Mouse (Mus musculus) stomach, postnatal 0 days (tissue): ENCODE data around the gene Xbp1. TPM values are rescaled to one million over a fixed set of nuclear protein-coding genes. Genes with fewer than 3 reads are reported as not detected.
"Not testable (repeated sequence)": the region's sequence is repeated elsewhere in the genome, so short reads cannot be mapped to it uniquely, and the experiment has no call there.

Source experiments
- ATAC-seq: fragments of 200-750 bp; cut with Nextera tagmentation; 2 replicates; pipeline ENCODE4 v1.8.0; 2017; ENCODE audit not compliant: low FRiP score, low TSS enrichment
- DNase-seq: peaks from one replicate; pipeline ENCODE4 v3.0.0-alpha.2; 2016; ENCODE audit warnings: low spot score
- H3K27ac ChIP-seq: fragments of 300-500 bp; sonication (generic); replicated peaks from 2 replicates; pipeline ENCODE4 v1.5.1; 2014; ENCODE audit warnings: mild to moderate bottlenecking, control low read depth
- H3K27me3 ChIP-seq: fragments of 300-500 bp; sonication (generic); 2 replicates; pipeline ENCODE4 v1.6.1; 2014; ENCODE audit warnings: low read length; ENCODE audit not compliant: control insufficient read depth, insufficient read depth
- H3K36me3 ChIP-seq: fragments of 300-500 bp; sonication (generic); 2 replicates; pipeline ENCODE4 v1.6.1; 2014; ENCODE audit warnings: low read length, mixed read lengths; ENCODE audit not compliant: control insufficient read depth, insufficient read depth
- H3K4me1 ChIP-seq: fragments of 300-500 bp; sonication (generic); replicated peaks from 2 replicates; pipeline ENCODE4 v1.6.1; 2014; ENCODE audit warnings: antibody characterized with exemption; ENCODE audit not compliant: control insufficient read depth, insufficient read depth
- H3K4me2 ChIP-seq: fragments of 300-500 bp; sonication (generic); replicated peaks from 2 replicates; pipeline ENCODE4 v1.6.1; 2014; ENCODE audit warnings: low read depth, mild to moderate bottlenecking, control low read depth, moderate library complexity
- H3K4me3 ChIP-seq: fragments of 300-500 bp; sonication (generic); 2 replicates; pipeline ENCODE4 v1.5.1; 2014; ENCODE audit warnings: low read depth, low read length, control low read depth
- H3K9ac ChIP-seq: fragments of 300-500 bp; sonication (generic); 2 replicates; pipeline ENCODE4 v1.6.1; 2014; ENCODE audit warnings: mild to moderate bottlenecking, low read length, control low read depth, mixed read lengths
- H3K9me3 ChIP-seq: fragments of 300-500 bp; sonication (generic); 2 replicates; pipeline ENCODE4 v1.6.1; 2016; ENCODE audit warnings: low read length; ENCODE audit not compliant: control insufficient read depth
- CTCF ChIP-seq: IDR thresholded peaks from 2 replicates; pipeline ENCODE4 v1.5.1; 2016; ENCODE audit warnings: antibody characterized with exemption, low read depth, mild to moderate bottlenecking, moderate library complexity
- EP300 ChIP-seq: optimal IDR thresholded peaks from 2 replicates; pipeline ENCODE3; 2016; ENCODE audit warnings: antibody characterized with exemption
- WGBS: fragments of 180-500 bp; shearing (Covaris S2); extraction: QIAGEN DNeasy Blood & Tissue Kit; methylation state at CpG from one replicate; pipeline ENCODE4 v1.1.7; 2014; 5-methylcytosine and 5-hydroxymethylcytosine counted together
- polyA plus RNA-seq: library from polyadenylated mRNA; unstranded; fragments of >200 nt; fragmentation: Nextera tagmentation; extraction: Ambion mirVana; gene quantifications from 2 replicates; pipeline ENCODE4 v1.2.1, GENCODE M21; 2015

Gene Xbp1
- polyA plus RNA-seq, 1 experiment from 2014 or later, result 221 TPM

GRCm38 (mm10) chr11:5482581-5482980 lies 37.9 kb upstream of the Xbp1 start:
- no peak overlapping the region for H3K4me3 ChIP-seq
- WGBS, result 82% methylated on average over 13 of the region's 13 CpGs
- ATAC-seq, result no peak
- H3K4me2 ChIP-seq, result no peak overlapping the region
- H3K27ac ChIP-seq, result no peak overlapping the region
- H3K9me3 ChIP-seq, result no peaks in the 10 kb centered on the region
- no peak overlapping the region for H3K9ac ChIP-seq
- DNase-seq, result no peak
- no peaks in the 10 kb centered on the region for H3K36me3 ChIP-seq
- no peaks in the 10 kb centered on the region for H3K4me1 ChIP-seq
- TF ChIP-seq CTCF, result no peak
- no peaks in the 10 kb centered on the region for H3K27me3 ChIP-seq

DNA sequence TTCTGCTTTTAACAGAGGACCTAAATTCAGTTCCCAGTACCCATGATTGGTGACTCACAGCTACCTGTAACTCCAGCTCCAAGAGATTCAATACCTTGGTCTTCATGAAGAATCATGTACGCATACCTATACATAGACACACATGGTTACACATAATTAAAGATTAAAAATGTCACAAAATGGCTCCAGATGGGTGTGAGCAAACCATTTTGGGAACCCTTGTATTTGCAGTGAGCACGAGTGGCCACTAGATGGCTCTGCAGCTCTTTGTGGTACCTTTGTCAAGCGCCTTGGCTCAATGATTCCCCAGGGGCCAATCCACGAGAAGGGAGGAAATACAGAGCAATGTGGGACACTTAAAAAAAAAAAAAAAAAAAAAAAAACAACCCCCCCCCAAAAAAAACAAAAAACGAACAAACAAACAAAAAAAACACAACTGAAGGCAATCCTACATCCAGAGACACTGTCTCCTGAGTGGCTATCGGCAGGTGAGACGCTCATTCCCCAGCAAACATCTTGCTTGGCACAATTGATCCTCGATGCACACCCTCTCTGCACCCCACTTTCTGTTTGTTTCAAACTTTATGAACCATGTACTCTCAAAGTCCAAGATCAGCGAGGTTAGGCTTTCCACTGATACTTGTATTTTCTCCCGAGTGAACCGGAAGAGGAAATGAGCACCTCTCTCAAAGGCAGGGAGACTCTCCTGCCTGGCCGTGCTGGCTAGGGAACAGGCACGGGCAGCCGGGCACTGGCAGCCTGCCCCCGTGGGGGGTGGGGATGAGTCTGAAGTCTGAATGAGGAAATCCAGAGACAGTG lies 35.1 kb upstream of the Xbp1 start:
- H3K36me3 ChIP-seq, result no peaks in the 10 kb centered on the region
- H3K9ac ChIP-seq, result peak overlapping the region; percentile 59
- peak overlapping the region; percentile 81 for H3K27ac ChIP-seq
- no peaks in the 10 kb centered on the region for H3K9me3 ChIP-seq
- 13% methylated on average over 15 of the region's 15 CpGs for WGBS
- peak; percentile 78 for ATAC-seq
- no peaks in the 10 kb centered on the region for H3K27me3 ChIP-seq
- peak overlapping the region; percentile 43 for H3K4me2 ChIP-seq
- H3K4me1 ChIP-seq, result no peaks in the 10 kb centered on the region
- peak overlapping the region; percentile 35 for H3K4me3 ChIP-seq
- TF ChIP-seq EP300 (no peak), CTCF (peak; percentile 94)
- peak; percentile 90 for DNase-seq

GRCm38 (mm10) chr11:5489433-5489832 lies 31.0 kb upstream of the Xbp1 start:
- DNase-seq, H3K4me2 ChIP-seq, ATAC-seq, H3K9ac ChIP-seq, H3K4me3 ChIP-seq, H3K9me3 ChIP-seq, H3K27ac ChIP-seq, H3K36me3 ChIP-seq, H3K4me1 ChIP-seq, H3K27me3 ChIP-seq: not testable (repeated sequence)
- 82% methylated on average over 10 of the region's 10 CpGs for WGBS

DNA sequence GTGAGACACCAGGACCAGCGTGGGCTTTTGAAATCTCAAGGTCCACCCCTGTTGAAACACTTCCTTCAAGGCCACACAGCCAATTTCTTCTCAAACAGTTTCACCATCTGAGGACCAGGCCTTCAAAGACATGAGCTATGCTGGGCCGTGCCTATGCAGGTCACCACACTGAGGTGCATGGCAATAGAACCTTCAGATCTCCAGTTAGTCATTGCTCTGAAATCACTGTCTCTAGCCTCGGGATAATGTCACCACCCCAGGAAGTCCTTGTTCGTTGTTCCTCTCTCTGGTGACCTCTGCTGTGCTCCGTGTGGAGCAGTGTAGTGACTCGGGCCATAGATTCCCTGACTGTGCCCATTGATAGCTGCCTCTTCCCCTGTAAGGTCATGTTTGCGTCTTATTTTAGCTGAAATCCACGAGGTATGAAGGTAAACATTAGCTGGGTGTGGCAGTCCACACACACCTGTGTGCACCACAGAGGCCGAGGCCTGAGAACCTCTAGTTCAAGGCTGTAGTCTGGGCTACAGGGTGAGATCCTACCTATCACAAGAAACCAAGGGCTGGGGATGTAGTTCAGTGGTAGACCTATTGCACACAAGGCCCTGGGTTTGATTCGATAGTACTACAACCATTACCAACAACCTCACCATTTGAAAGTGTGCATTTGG lies 29.3 kb upstream of the Xbp1 start:
- WGBS, result 62% methylated on average over 10 of the region's 10 CpGs
- peak; percentile 84 for ATAC-seq
- TF ChIP-seq CTCF (peak; percentile 12; the same call in 1 of the 2 replicates), EP300 (no peak)
- peak; percentile 46 for DNase-seq
- Histone ChIP-seq H3K4me1 (no peaks in the 10 kb centered on the region), H3K9me3 (no peaks in the 10 kb centered on the region), H3K27ac (peak overlapping the region; percentile 70), H3K4me2 (no peak overlapping the region), H3K27me3 (no peaks in the 10 kb centered on the region), H3K9ac (no peak overlapping the region), H3K4me3 (no peak overlapping the region), H3K36me3 (no peaks in the 10 kb centered on the region)

- peak overlapping the region; percentile 70; the same call in 1 of the 2 replicates for H3K27ac ChIP-seq
- no peaks in the 10 kb centered on the region for H3K27me3 ChIP-seq
- no peak overlapping the region for H3K4me3 ChIP-seq
- WGBS, result 25% methylated on average over 7 of the region's 7 CpGs
- H3K4me1 ChIP-seq, result no peaks in the 10 kb centered on the region
- TF ChIP-seq EP300 (no peak), CTCF (no peak)
- peak; percentile 65 for ATAC-seq
- no peaks in the 10 kb centered on the region for H3K36me3 ChIP-seq
- DNase-seq, result peak; percentile 67
- no peaks in the 10 kb centered on the region for H3K9me3 ChIP-seq
- no peak overlapping the region for H3K4me2 ChIP-seq
- no peak overlapping the region for H3K9ac ChIP-seq
These were observed 28.5 kb upstream of the Xbp1 start for GRCm38 (mm10) chr11:5491912-5492311.

DNA sequence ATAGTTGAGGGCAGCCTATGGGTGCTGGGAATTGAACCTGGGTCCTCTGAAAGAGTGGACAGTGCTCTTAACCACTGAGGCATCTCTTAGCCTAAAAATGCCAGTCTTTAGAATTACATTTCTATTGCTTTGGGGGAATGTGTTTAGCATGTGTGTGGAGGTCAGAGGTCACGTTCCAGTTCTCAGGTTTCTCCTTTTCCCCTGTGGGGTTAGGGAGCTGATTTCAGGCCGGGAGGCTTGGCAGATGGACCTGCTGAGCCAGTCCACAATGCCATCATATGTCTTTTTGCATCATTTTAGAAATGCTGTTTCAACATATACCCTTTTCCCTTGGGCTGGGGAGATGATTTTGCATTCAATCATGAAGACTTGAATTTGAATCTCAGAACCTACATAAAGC lies 26.6 kb upstream of the Xbp1 start:
- no peaks in the 10 kb centered on the region for H3K4me1 ChIP-seq
- 46% methylated on average over 2 of the region's 2 CpGs for WGBS
- H3K27ac ChIP-seq, result no peak overlapping the region
- no peak overlapping the region for H3K9ac ChIP-seq
- no peak for TF ChIP-seq EP300
- no peak overlapping the region for H3K4me3 ChIP-seq
- H3K9me3 ChIP-seq, result no peaks in the 10 kb centered on the region
- H3K4me2 ChIP-seq, result no peak overlapping the region
- no peaks in the 10 kb centered on the region for H3K27me3 ChIP-seq
- no peaks in the 10 kb centered on the region for H3K36me3 ChIP-seq
- DNase-seq, result no peak
- ATAC-seq, result no peak
